Mouse (Mus musculus): ENCODE results near the gene Pdzd7. TPM values are rescaled to one million over a fixed set of nuclear protein-coding genes. Genes with fewer than 3 reads are reported as not detected.
A peak's percentile ranks its signal among the peaks of the same experiment; 100 is the strongest.

The Pdzd7 gene
- polyA plus RNA-seq, 1 experiment from 2014 or later, result 2.7 TPM

DNA sequence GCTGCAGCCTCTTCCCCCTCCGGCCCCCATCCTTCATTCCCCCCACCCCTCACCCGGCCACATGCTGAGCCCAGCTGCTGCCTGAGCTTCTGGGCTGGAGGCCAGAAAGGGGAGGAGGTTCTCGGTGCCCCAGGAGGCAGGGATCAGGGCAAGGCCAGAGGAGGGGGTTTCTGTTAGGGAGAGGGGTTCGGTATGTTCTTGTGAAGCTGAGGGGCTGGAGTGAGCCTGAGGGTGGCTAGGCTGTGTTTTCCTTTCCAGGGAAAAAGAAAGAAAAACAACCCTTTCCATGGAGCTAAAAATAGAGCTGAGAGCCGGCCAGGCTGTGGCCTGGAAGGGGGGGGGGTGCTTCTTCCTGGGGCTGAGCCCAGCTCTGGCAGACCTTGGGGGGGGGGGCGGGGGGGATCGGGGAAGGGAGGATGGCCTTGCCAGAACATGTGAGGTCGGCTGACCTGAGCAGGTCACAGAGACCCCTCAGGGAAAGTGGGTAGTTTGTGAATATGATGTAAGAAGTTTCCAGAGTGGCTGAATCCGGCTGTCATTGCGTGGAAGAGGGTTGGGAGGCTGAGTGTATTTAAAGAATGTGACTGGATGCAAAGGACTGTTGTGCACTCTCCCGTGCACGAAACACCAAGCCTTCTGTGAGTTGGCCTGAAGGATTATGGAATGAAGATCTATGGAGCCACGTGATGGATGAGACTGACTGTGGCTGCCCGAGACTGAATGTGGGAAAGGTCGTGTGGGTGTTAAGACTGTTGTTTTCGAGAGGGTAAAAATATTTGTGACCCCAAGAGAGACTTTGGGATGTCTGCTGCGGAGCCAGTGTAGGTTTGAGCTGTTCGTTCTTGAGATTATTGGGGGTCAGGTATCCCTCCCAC, 28.9 kb downstream of the Pdzd7 start:
- no peaks in the 10 kb centered on the region for H3K27me3 ChIP-seq (replicated peaks; ENCODE audit: control insufficient read depth, insufficient read depth, low read length)
- peaks cover 3% of the 10 kb centered on the region; the same call in 1 of the 2 replicates for H3K36me3 ChIP-seq (ENCODE audit: control insufficient read depth, insufficient read depth)
- under 1% methylated on average over 16 of the region's 18 CpGs for WGBS
- peak overlapping the region; percentile 83 for H3K9ac ChIP-seq (replicated peaks; ENCODE audit: low read depth, low read length)
- H3K9me3 ChIP-seq (ENCODE audit: control insufficient read depth, low read length), result no peaks in the 10 kb centered on the region
- H3K27ac ChIP-seq (ENCODE audit: low read length), result peak overlapping the region; percentile 97
- ATAC-seq, result peak; percentile 31
- peaks cover 51% of the 10 kb centered on the region for H3K4me1 ChIP-seq (replicated peaks; ENCODE audit: control insufficient read depth, insufficient read depth, low read length)
- peak overlapping the region; percentile 89 for H3K4me2 ChIP-seq (ENCODE audit: low read length)
- peak overlapping the region; percentile 74 for H3K4me3 ChIP-seq (replicated peaks; ENCODE audit: low read length)

GRCm38 (mm10) chr19:45015518-45016281, 29.8 kb downstream of the Pdzd7 start:
- H3K27me3 ChIP-seq (replicated peaks; ENCODE audit: control insufficient read depth, insufficient read depth, low read length), result no peaks in the 10 kb centered on the region
- peak overlapping the region; percentile 74 for H3K4me3 ChIP-seq (replicated peaks; ENCODE audit: low read length)
- no peak for ATAC-seq
- peaks cover 43% of the 10 kb centered on the region for H3K4me1 ChIP-seq (replicated peaks; ENCODE audit: control insufficient read depth, insufficient read depth, low read length)
- WGBS, result under 1% methylated on average over 32 of the region's 34 CpGs
- H3K27ac ChIP-seq (ENCODE audit: low read length), result peak overlapping the region; percentile 97
- no peaks in the 10 kb centered on the region for H3K9me3 ChIP-seq (ENCODE audit: control insufficient read depth, low read length)
- H3K4me2 ChIP-seq (ENCODE audit: low read length), result peak overlapping the region; percentile 89
- H3K9ac ChIP-seq (replicated peaks; ENCODE audit: low read depth, low read length), result peak overlapping the region; percentile 49
- H3K36me3 ChIP-seq (ENCODE audit: control insufficient read depth, insufficient read depth), result peaks cover 8% of the 10 kb centered on the region

DNA sequence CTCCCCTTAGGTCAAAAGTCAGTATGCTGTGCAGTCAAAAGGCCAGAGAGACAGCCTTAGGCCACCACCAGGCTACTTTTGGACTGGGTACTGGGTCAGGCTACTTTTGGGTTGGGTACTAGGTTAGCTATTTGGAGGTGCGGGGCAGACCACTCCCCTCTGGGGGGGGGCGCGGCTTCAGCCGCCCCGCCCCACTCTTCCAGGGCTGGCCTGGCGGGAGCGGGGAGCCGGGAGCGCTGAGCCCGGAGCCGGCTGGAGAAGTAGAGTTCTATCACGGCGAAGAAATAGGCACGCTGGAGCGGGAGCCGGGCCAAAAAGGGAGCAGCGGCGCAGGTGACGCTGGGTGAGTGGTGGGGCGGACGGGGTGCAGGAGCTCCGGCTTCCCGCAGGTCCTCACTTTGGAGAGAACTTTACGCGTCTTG, 30.5 kb downstream of the Pdzd7 start:
- Histone ChIP-seq H3K4me3 (replicated peaks; ENCODE audit: low read length) (peak overlapping the region; percentile 74), H3K4me2 (ENCODE audit: low read length) (peak overlapping the region; percentile 89), H3K4me1 (replicated peaks; ENCODE audit: control insufficient read depth, insufficient read depth, low read length) (peaks cover 38% of the 10 kb centered on the region), H3K27me3 (replicated peaks; ENCODE audit: control insufficient read depth, insufficient read depth, low read length) (no peaks in the 10 kb centered on the region), H3K9me3 (ENCODE audit: control insufficient read depth, low read length) (no peaks in the 10 kb centered on the region), H3K9ac (replicated peaks; ENCODE audit: low read depth, low read length) (peak overlapping the region; percentile 49), H3K27ac (ENCODE audit: low read length) (no peak overlapping the region), H3K36me3 (ENCODE audit: control insufficient read depth, insufficient read depth) (peaks cover 12% of the 10 kb centered on the region)
- under 1% methylated on average over 25 of the region's 25 CpGs for WGBS
- no peak for ATAC-seq

- Histone ChIP-seq H3K9me3 (ENCODE audit: control insufficient read depth, low read length) (no peaks in the 10 kb centered on the region), H3K27me3 (replicated peaks; ENCODE audit: control insufficient read depth, insufficient read depth, low read length) (no peaks in the 10 kb centered on the region), H3K36me3 (ENCODE audit: control insufficient read depth, insufficient read depth) (peaks cover 12% of the 10 kb centered on the region), H3K9ac (replicated peaks; ENCODE audit: low read depth, low read length) (peak within 1 kb of the TSS; percentile 49), H3K4me1 (replicated peaks; ENCODE audit: control insufficient read depth, insufficient read depth, low read length) (peaks cover 38% of the 10 kb centered on the region), H3K4me2 (ENCODE audit: low read length) (peak within 1 kb of the TSS; percentile 89), H3K4me3 (replicated peaks; ENCODE audit: low read length) (peak within 1 kb of the TSS; percentile 74), H3K27ac (ENCODE audit: low read length) (no peak within 1 kb of the TSS)
- 13% methylated on average over 10 of the region's 10 CpGs for WGBS
- no peak for ATAC-seq
These were observed 31.1 kb downstream of the Pdzd7 start, which contains the start of gene Lzts2 for GRCm38 (mm10) chr19:45014335-45014971. Lzts2 (plus strand) TSS chr19:45014414.

GRCm38 (mm10) chr19:45013581-45014225, 31.8 kb downstream of the Pdzd7 start:
- H3K9me3 ChIP-seq (ENCODE audit: control insufficient read depth, low read length), result no peaks in the 10 kb centered on the region
- no peak overlapping the region for H3K4me2 ChIP-seq (ENCODE audit: low read length)
- no peak overlapping the region for H3K27ac ChIP-seq (ENCODE audit: low read length)
- peaks cover 35% of the 10 kb centered on the region for H3K4me1 ChIP-seq (replicated peaks; ENCODE audit: control insufficient read depth, insufficient read depth, low read length)
- H3K9ac ChIP-seq (replicated peaks; ENCODE audit: low read depth, low read length), result no peak overlapping the region
- WGBS, result 64% methylated on average over 6 of the region's 6 CpGs
- peaks cover 12% of the 10 kb centered on the region for H3K36me3 ChIP-seq (ENCODE audit: control insufficient read depth, insufficient read depth)
- H3K27me3 ChIP-seq (replicated peaks; ENCODE audit: control insufficient read depth, insufficient read depth, low read length), result no peaks in the 10 kb centered on the region
- ATAC-seq, result no peak
- H3K4me3 ChIP-seq (replicated peaks; ENCODE audit: low read length), result no peak overlapping the region

- H3K27me3 ChIP-seq (replicated peaks; ENCODE audit: control insufficient read depth, insufficient read depth, low read length), result no peaks in the 10 kb centered on the region
- no peak overlapping the region for H3K4me2 ChIP-seq (ENCODE audit: low read length)
- no peak for ATAC-seq
- H3K4me3 ChIP-seq (replicated peaks; ENCODE audit: low read length), result no peak overlapping the region
- peaks cover 33% of the 10 kb centered on the region for H3K4me1 ChIP-seq (replicated peaks; ENCODE audit: control insufficient read depth, insufficient read depth, low read length)
- peak overlapping the region; percentile 53 for H3K27ac ChIP-seq (ENCODE audit: low read length)
- H3K9me3 ChIP-seq (ENCODE audit: control insufficient read depth, low read length), result no peaks in the 10 kb centered on the region
- peaks cover 12% of the 10 kb centered on the region for H3K36me3 ChIP-seq (ENCODE audit: control insufficient read depth, insufficient read depth)
- peak overlapping the region; percentile 34; the same call in 1 of the 2 replicates for H3K9ac ChIP-seq (replicated peaks; ENCODE audit: low read depth, low read length)
- 25% methylated on average over 6 of the region's 6 CpGs for WGBS
These were observed 32.9 kb downstream of the Pdzd7 start for GRCm38 (mm10) chr19:45012636-45013035.

GRCm38 (mm10) chr19:45012219-45012618, 33.3 kb downstream of the Pdzd7 start:
- WGBS, result 77% methylated on average over 8 of the region's 8 CpGs
- ATAC-seq, result no peak
- Histone ChIP-seq H3K27me3 (replicated peaks; ENCODE audit: control insufficient read depth, insufficient read depth, low read length) (no peaks in the 10 kb centered on the region), H3K9ac (replicated peaks; ENCODE audit: low read depth, low read length) (peak overlapping the region; percentile 34; the same call in 1 of the 2 replicates), H3K36me3 (ENCODE audit: control insufficient read depth, insufficient read depth) (peaks cover 12% of the 10 kb centered on the region), H3K4me1 (replicated peaks; ENCODE audit: control insufficient read depth, insufficient read depth, low read length) (peaks cover 37% of the 10 kb centered on the region), H3K9me3 (ENCODE audit: control insufficient read depth, low read length) (no peaks in the 10 kb centered on the region), H3K4me3 (replicated peaks; ENCODE audit: low read length) (no peak overlapping the region), H3K27ac (ENCODE audit: low read length) (peak overlapping the region; percentile 53), H3K4me2 (ENCODE audit: low read length) (no peak overlapping the region)

- Histone ChIP-seq H3K4me3 (replicated peaks; ENCODE audit: low read length) (no peak overlapping the region), H3K36me3 (ENCODE audit: control insufficient read depth, insufficient read depth) (peaks cover 12% of the 10 kb centered on the region), H3K27ac (ENCODE audit: low read length) (no peak overlapping the region), H3K9me3 (ENCODE audit: control insufficient read depth, low read length) (no peaks in the 10 kb centered on the region), H3K4me2 (ENCODE audit: low read length) (no peak overlapping the region), H3K4me1 (replicated peaks; ENCODE audit: control insufficient read depth, insufficient read depth, low read length) (peaks cover 28% of the 10 kb centered on the region), H3K27me3 (replicated peaks; ENCODE audit: control insufficient read depth, insufficient read depth, low read length) (no peaks in the 10 kb centered on the region), H3K9ac (replicated peaks; ENCODE audit: low read depth, low read length) (no peak overlapping the region)
- no peak for ATAC-seq
- WGBS, result 91% methylated on average over 4 of the region's 4 CpGs
These were observed 34.9 kb downstream of the Pdzd7 start for GRCm38 (mm10) chr19:45010646-45011045.

Data from forebrain, embryonic 16.5 days (tissue).